Mouse (Mus musculus) monocyte, adult 59 days (primary cell): ENCODE data around the gene Jag1. TPM values are rescaled to one million over a fixed set of nuclear protein-coding genes. Genes with fewer than 3 reads are reported as not detected.

Experiments
- total RNA-seq, 2 experiments: library from RNA; stranded (reverse); gene quantifications; one replicate each; pipeline ENCODE4 v1.2.4; 2023

Jag1 gene
- total RNA-seq, result 10 to 100 TPM; 13.4 to 14.9 TPM

GRCm38 (mm10) chr2:137116025-137116674 lies at the start of gene Jag1:
Jag1 (minus strand) TSS chr2:137116644.

Other genes with a start within 250 kb of the Jag1 start
- 10 to 100 TPM in 1 of 2 experiments, not detected in 1; 12.3 TPM for gene AL731706.2, start 231.0 kb downstream of the Jag1 start, total RNA-seq
- gene Slx4ip, start 225.4 kb downstream of the Jag1 start, total RNA-seq, result 1 to 10 TPM; 5.1 to 7.6 TPM
- 1 to 10 TPM; 4.4 to 8.4 TPM for gene AL731706.1, start 225.3 kb downstream of the Jag1 start, total RNA-seq
- 1 to 10 TPM; 3.2 to 8.2 TPM for gene Mkks, start 225.3 kb downstream of the Jag1 start, total RNA-seq